ENCODE assay signal across 8 mouse cellular contexts in the genomic region with DNA sequence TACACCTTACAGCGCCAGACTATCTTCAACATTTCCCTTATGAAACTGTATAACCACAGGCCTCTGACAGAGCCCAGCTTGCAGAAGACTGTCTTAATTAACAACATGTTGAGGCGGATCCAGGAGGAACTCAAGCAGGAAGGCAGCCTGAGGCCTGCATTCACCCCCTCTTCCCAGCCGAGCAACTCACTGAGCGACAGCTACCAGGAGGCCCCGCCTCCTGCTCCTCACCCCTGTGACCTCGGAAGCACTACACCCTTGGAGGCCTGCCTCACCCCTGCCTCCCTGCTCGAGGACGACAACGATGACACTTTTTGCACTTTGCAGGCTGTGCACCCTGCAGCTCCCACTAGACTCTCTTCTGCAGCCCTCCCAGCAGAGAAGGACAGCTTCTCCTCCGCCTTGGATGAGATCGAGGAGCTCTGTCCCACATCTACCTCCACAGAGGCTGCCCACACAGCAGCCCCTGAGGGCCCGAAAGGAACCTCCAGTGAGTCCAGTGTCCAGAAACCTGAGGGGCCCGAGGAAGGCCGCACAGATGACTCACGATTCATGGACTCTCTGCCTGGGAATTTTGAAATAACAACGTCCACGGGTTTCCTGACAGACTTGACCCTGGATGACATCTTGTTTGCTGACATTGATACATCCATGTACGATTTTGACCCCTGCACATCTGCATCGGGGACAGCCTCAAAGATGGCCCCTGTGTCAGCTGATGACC.
DNase-seq lines count a peak whose midpoint lies in the region; ATAC-seq lines count a peak whose summit lies in the region.

No protein-coding gene starts in this region.

- no peaks in the 10 kb centered on the region for H3K27me3 ChIP-seq in midbrain, embryonic 10.5 days (ENCODE audit: low read depth, poor library complexity, severe bottlenecking)
- H3K27me3 ChIP-seq in midbrain, embryonic 14.5 days (ENCODE audit: control insufficient read depth, insufficient read depth, low read length): no peaks in the 10 kb centered on the region
- no peaks in the 10 kb centered on the region for H3K27me3 ChIP-seq in embryonic facial prominence, embryonic 12.5 days

- peak overlapping the region; percentile 18; the same call in 1 of the 2 replicates for H3K4me3 ChIP-seq in midbrain, embryonic 10.5 days
- no peak overlapping the region for H3K4me3 ChIP-seq in midbrain, embryonic 14.5 days (replicated peaks; ENCODE audit: low read depth, low read length)
- no peak overlapping the region for H3K4me3 ChIP-seq in embryonic facial prominence, embryonic 12.5 days

- 41% methylated on average over 19 of the region's 19 CpGs for WGBS in midbrain, embryonic 10.5 days
- WGBS in midbrain, embryonic 14.5 days: 48% methylated on average over 19 of the region's 19 CpGs
- WGBS in embryonic facial prominence, embryonic 12.5 days: 26% methylated on average over 19 of the region's 19 CpGs

- H3K9ac ChIP-seq in midbrain, embryonic 14.5 days (replicated peaks; ENCODE audit: low read length): no peak overlapping the region
- no peak overlapping the region for H3K9ac ChIP-seq in embryonic facial prominence, embryonic 12.5 days

- no peak overlapping the region for H3K4me2 ChIP-seq in midbrain, embryonic 14.5 days (ENCODE audit: low read length)
- no peak overlapping the region for H3K4me2 ChIP-seq in embryonic facial prominence, embryonic 12.5 days (replicated peaks)

- peak overlapping the region; percentile 84 for H3K27ac ChIP-seq in midbrain, embryonic 10.5 days (replicated peaks)
- no peak overlapping the region for H3K27ac ChIP-seq in midbrain, embryonic 14.5 days (replicated peaks; ENCODE audit: low read depth, low read length)
- H3K27ac ChIP-seq in embryonic facial prominence, embryonic 12.5 days: peak overlapping the region; percentile 76

- ATAC-seq in midbrain, embryonic 14.5 days (ENCODE audit: low FRiP score, low TSS enrichment): no peak
- peak; percentile 47; the same call in 1 of the 2 replicates for ATAC-seq in embryonic facial prominence, embryonic 12.5 days (ENCODE audit: insufficient number of reproducible peaks, insufficient read depth, low FRiP score, low TSS enrichment)
- ATAC-seq in activated CD4-positive, CD25-positive, alpha-beta regulatory T cell, adult 4 months: no peak

- intact Hi-C loops in gastrocnemius, postnatal 14 days (cut with DNase I; ENCODE audit: low total_unique reads): no loop called here

- DNase-seq in midbrain, embryonic 10.5 days (ENCODE audit: low spot score): peak; percentile 68
- DNase-seq in midbrain, embryonic 14.5 days: no peak
- peak; percentile 75 for DNase-seq in kidney, postnatal 10 days
- peak; percentile 51 for DNase-seq in retina, embryonic 14.5 days (ENCODE audit: low spot score)
- no peak for DNase-seq in cerebellum, postnatal 10 days
- DNase-seq in gastrocnemius, postnatal 14 days: no peak

- no peaks in the 10 kb centered on the region for H3K9me3 ChIP-seq in midbrain, embryonic 10.5 days (replicated peaks)
- no peaks in the 10 kb centered on the region for H3K9me3 ChIP-seq in midbrain, embryonic 14.5 days (ENCODE audit: control insufficient read depth, low read length)
- no peaks in the 10 kb centered on the region for H3K9me3 ChIP-seq in embryonic facial prominence, embryonic 12.5 days

- H3K4me1 ChIP-seq in midbrain, embryonic 10.5 days: peaks cover 96% of the 10 kb centered on the region
- peaks cover 38% of the 10 kb centered on the region for H3K4me1 ChIP-seq in midbrain, embryonic 14.5 days (ENCODE audit: control insufficient read depth, insufficient read depth, low read length)
- H3K4me1 ChIP-seq in embryonic facial prominence, embryonic 12.5 days: peaks cover 59% of the 10 kb centered on the region

- peaks cover 22% of the 10 kb centered on the region for H3K36me3 ChIP-seq in midbrain, embryonic 10.5 days
- H3K36me3 ChIP-seq in midbrain, embryonic 14.5 days (ENCODE audit: control insufficient read depth, insufficient read depth, low read length): peaks cover 3% of the 10 kb centered on the region; the same call in 1 of the 2 replicates
- peaks cover 10% of the 10 kb centered on the region for H3K36me3 ChIP-seq in embryonic facial prominence, embryonic 12.5 days

Comparison
In these comparisons a context has a peak if more than half of its experiments do, and no peak if none do; other contexts are left out.
1. DNase-seq: peak in midbrain, embryonic 10.5 days (single experiment), kidney, postnatal 10 days (single experiment) and retina, embryonic 14.5 days (single experiment); none in midbrain, embryonic 14.5 days (single experiment), cerebellum, postnatal 10 days (0 of 2) and gastrocnemius, postnatal 14 days (single experiment).